Mouse (Mus musculus): Measurements from ENCODE around the gene Pafah1b1. TPM values are rescaled to one million over a fixed set of nuclear protein-coding genes. Genes with fewer than 3 reads are reported as not detected.
A peak's percentile ranks its signal among the peaks of the same experiment; 100 is the strongest.

The Pafah1b1 gene
- total and polyA plus RNA-seq, 2 experiments from 2014 or later = 79.2 to 206 TPM

- Histone ChIP-seq H3K27ac (ENCODE audit: low read depth, low read length) (peak overlapping the region; percentile 47), H3K27me3 (ENCODE audit: insufficient read depth, low read length) (no peaks in the 10 kb centered on the region), H3K4me3 (ENCODE audit: low read depth, low read length) (no peak overlapping the region), H3K4me2 (ENCODE audit: low read depth, low read length, poor library complexity, severe bottlenecking) (no peak overlapping the region), H3K9me3 (ENCODE audit: low read length) (no peaks in the 10 kb centered on the region), H3K4me1 (ENCODE audit: insufficient read depth, low read length) (no peaks in the 10 kb centered on the region), H3K36me3 (ENCODE audit: insufficient read depth, low read length) (no peaks in the 10 kb centered on the region), H3K9ac (replicated peaks; ENCODE audit: low read length, poor library complexity, severe bottlenecking) (0 out of 2 replicates have a peak overlapping the region, but pooled peaks have one; percentile 24)
- WGBS = 23% methylated on average over 9 of the region's 9 CpGs
- no peak for TF ChIP-seq CTCF (IDR thresholded peaks at IDR 0.05)
- ATAC-seq (ENCODE audit: low FRiP score) (no peak), DNase-seq (ENCODE audit: low spot score) (peak; percentile 26)
Measured at GRCm38 (mm10) chr11:74751352-74752066, 27.0 kb upstream of the Pafah1b1 start.

DNA sequence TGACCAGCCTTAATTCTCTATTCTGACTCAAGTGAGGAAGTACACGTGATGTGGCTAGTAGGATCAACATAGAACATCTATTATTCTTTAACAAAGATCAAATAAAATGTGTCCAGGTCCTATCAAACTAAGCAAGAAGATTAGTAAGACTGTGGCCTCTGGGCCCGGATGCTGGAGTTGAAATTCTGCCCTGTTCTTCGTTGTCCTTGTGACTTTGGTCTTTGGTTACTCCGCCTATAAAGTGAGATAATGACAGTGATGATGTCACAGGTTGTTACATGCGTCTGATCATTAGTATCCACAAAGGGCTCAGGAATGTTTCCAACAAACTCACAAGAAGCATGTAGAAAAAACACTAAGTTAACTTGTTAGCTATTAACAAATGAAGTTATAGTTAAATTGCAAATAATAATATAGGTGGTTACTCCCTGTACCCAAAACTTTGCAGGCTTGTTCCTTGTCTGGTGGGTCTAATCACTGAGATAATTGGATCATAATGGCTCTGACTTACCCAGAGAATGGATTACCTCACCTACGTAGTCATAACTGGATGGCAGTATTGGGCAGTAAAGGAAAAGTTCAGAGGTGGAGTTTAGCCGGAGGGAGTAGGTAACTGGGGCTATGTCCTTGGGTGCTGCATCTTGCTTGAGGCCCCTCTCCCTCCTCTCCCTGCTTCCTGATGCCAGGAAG lies 26.3 kb upstream of the Pafah1b1 start:
- H3K9ac ChIP-seq (replicated peaks; ENCODE audit: low read length, poor library complexity, severe bottlenecking) = no peak overlapping the region
- H3K27ac ChIP-seq (ENCODE audit: low read depth, low read length) = no peak overlapping the region; the same call in 1 of the 2 replicates
- no peak for DNase-seq (ENCODE audit: low spot score)
- H3K4me1 ChIP-seq (ENCODE audit: insufficient read depth, low read length) = no peaks in the 10 kb centered on the region
- H3K4me2 ChIP-seq (ENCODE audit: low read depth, low read length, poor library complexity, severe bottlenecking) = no peak overlapping the region
- no peak for TF ChIP-seq CTCF (IDR thresholded peaks at IDR 0.05)
- 87% methylated on average over 7 of the region's 7 CpGs for whole genome bisulfite sequencing
- no peaks in the 10 kb centered on the region for H3K27me3 ChIP-seq (ENCODE audit: insufficient read depth, low read length)
- H3K9me3 ChIP-seq (ENCODE audit: low read length) = no peaks in the 10 kb centered on the region
- no peak overlapping the region for H3K4me3 ChIP-seq (ENCODE audit: low read depth, low read length)
- H3K36me3 ChIP-seq (ENCODE audit: insufficient read depth, low read length) = no peaks in the 10 kb centered on the region
- no peak for ATAC-seq (ENCODE audit: low FRiP score)

DNA sequence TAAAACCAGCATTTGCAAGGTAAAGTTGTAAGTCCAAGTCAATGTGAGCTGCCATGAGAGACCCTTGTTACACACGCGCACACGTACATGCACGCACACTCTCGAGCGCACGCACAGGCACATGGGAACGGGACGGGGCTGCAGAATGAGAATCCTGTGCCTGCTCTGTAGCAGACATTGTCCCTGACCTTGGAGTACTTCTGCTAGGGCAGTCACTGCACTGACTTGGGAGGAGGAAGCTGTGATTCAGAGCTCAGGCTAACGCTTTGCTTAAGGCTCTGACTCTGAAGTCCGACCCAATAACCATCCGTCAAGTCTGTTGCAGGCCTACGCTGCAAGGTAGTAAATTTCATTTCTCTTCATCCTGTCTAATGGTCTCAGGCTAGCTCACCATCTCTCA lies 24.8 kb upstream of the Pafah1b1 start:
- no peak for TF ChIP-seq CTCF (IDR thresholded peaks at IDR 0.05)
- DNase-seq (ENCODE audit: low spot score) = no peak
- Histone ChIP-seq H3K4me1 (ENCODE audit: insufficient read depth, low read length) (no peaks in the 10 kb centered on the region), H3K4me3 (ENCODE audit: low read depth, low read length) (no peak overlapping the region), H3K9me3 (ENCODE audit: low read length) (no peaks in the 10 kb centered on the region), H3K27ac (ENCODE audit: low read depth, low read length) (no peak overlapping the region), H3K36me3 (ENCODE audit: insufficient read depth, low read length) (no peaks in the 10 kb centered on the region), H3K4me2 (ENCODE audit: low read depth, low read length, poor library complexity, severe bottlenecking) (no peak overlapping the region), H3K27me3 (ENCODE audit: insufficient read depth, low read length) (no peaks in the 10 kb centered on the region), H3K9ac (replicated peaks; ENCODE audit: low read length, poor library complexity, severe bottlenecking) (no peak overlapping the region)
- WGBS = 93% methylated on average over 13 of the region's 13 CpGs
- no peak for ATAC-seq (ENCODE audit: low FRiP score)

- TF ChIP-seq CTCF (IDR thresholded peaks at IDR 0.05) = no peak
- H3K9me3 ChIP-seq (ENCODE audit: low read length) = no peaks in the 10 kb centered on the region
- DNase-seq (ENCODE audit: low spot score) (no peak), ATAC-seq (ENCODE audit: low FRiP score) (no peak)
- no peak overlapping the region for H3K4me2 ChIP-seq (ENCODE audit: low read depth, low read length, poor library complexity, severe bottlenecking)
- WGBS = 61% methylated on average over 4 of the region's 4 CpGs
- H3K27me3 ChIP-seq (ENCODE audit: insufficient read depth, low read length) = no peaks in the 10 kb centered on the region
- H3K36me3 ChIP-seq (ENCODE audit: insufficient read depth, low read length) = no peaks in the 10 kb centered on the region
- no peak overlapping the region for H3K9ac ChIP-seq (replicated peaks; ENCODE audit: low read length, poor library complexity, severe bottlenecking)
- H3K4me3 ChIP-seq (ENCODE audit: low read depth, low read length) = no peak overlapping the region
- no peaks in the 10 kb centered on the region for H3K4me1 ChIP-seq (ENCODE audit: insufficient read depth, low read length)
- H3K27ac ChIP-seq (ENCODE audit: low read depth, low read length) = no peak overlapping the region
Measured at GRCm38 (mm10) chr11:74748022-74748421, 23.6 kb upstream of the Pafah1b1 start.

GRCm38 (mm10) chr11:74737861-74738260 lies 13.4 kb upstream of the Pafah1b1 start:
- H3K36me3 ChIP-seq (ENCODE audit: insufficient read depth, low read length) = no peaks in the 10 kb centered on the region
- TF ChIP-seq CTCF (IDR thresholded peaks at IDR 0.05) = no peak
- no peak overlapping the region for H3K4me3 ChIP-seq (ENCODE audit: low read depth, low read length)
- H3K9ac ChIP-seq (replicated peaks; ENCODE audit: low read length, poor library complexity, severe bottlenecking) = no peak overlapping the region
- WGBS = 69% methylated on average over 3 of the region's 3 CpGs
- DNase-seq (ENCODE audit: low spot score) (no peak), ATAC-seq (ENCODE audit: low FRiP score) (no peak)
- no peak overlapping the region for H3K27ac ChIP-seq (ENCODE audit: low read depth, low read length)
- no peaks in the 10 kb centered on the region for H3K4me1 ChIP-seq (ENCODE audit: insufficient read depth, low read length)
- H3K4me2 ChIP-seq (ENCODE audit: low read depth, low read length, poor library complexity, severe bottlenecking) = no peak overlapping the region
- H3K9me3 ChIP-seq (ENCODE audit: low read length) = no peaks in the 10 kb centered on the region
- H3K27me3 ChIP-seq (ENCODE audit: insufficient read depth, low read length) = no peaks in the 10 kb centered on the region

DNA sequence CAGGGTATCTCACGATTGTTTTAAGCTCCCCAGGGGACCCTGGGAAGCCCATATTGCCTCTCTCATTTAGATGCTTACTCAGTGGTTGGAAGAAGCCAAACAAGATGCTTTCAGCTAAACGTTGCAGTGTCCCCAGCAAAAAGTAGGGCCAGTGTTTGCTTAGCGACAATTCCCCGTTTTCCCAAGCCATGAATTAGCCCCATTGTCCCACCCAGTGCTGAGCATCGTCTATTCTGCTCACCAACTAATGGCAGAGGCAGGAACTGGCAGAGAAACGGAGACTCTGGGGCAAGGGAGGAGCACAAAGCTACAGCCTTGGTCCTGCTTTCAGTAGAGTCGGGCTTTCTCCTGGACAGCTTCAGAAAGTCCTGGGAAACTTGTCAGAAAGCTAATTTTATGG lies 10.4 kb upstream of the Pafah1b1 start:
- no peak for ATAC-seq (ENCODE audit: low FRiP score)

More for the DNA sequence above, 10.4 kb upstream of the Pafah1b1 start:
- no peaks in the 10 kb centered on the region for H3K27me3 ChIP-seq (ENCODE audit: insufficient read depth, low read length)
- H3K36me3 ChIP-seq (ENCODE audit: insufficient read depth, low read length) = no peaks in the 10 kb centered on the region
- H3K9me3 ChIP-seq (ENCODE audit: low read length) = no peaks in the 10 kb centered on the region
- H3K4me3 ChIP-seq (ENCODE audit: low read depth, low read length) = no peak overlapping the region
- no peaks in the 10 kb centered on the region for H3K4me1 ChIP-seq (ENCODE audit: insufficient read depth, low read length)
- peak overlapping the region; percentile 4; the same call in 1 of the 2 replicates for H3K27ac ChIP-seq (ENCODE audit: low read depth, low read length)
- WGBS = 17% methylated on average over 7 of the region's 7 CpGs
- TF ChIP-seq CTCF (IDR thresholded peaks at IDR 0.05) = peak; percentile 17; the same call in 1 of the 2 replicates
- H3K9ac ChIP-seq (replicated peaks; ENCODE audit: low read length, poor library complexity, severe bottlenecking) = no peak overlapping the region
- H3K4me2 ChIP-seq (ENCODE audit: low read depth, low read length, poor library complexity, severe bottlenecking) = no peak overlapping the region
- DNase-seq (ENCODE audit: low spot score) = peak; percentile 58

Measured in midbrain, postnatal 0 days (tissue).